Mouse (Mus musculus): Measurements from ENCODE around the gene Acvr2b. TPM values are rescaled to one million over a fixed set of nuclear protein-coding genes. Genes with fewer than 3 reads are reported as not detected.

Acvr2b gene
- polyA plus RNA-seq, 1 experiment from 2014 or later, result 29.4 TPM

- H3K27me3 ChIP-seq (ENCODE audit: control insufficient read depth, insufficient read depth, low read length), result no peaks in the 10 kb centered on the region
- no peak overlapping the region for H3K4me3 ChIP-seq (ENCODE audit: low read depth, low read length)
- no peaks in the 10 kb centered on the region for H3K4me1 ChIP-seq (ENCODE audit: control insufficient read depth, insufficient read depth, low read length)
- WGBS, result 79% methylated on average over 8 of the region's 8 CpGs
- peaks cover 11% of the 10 kb centered on the region; the same call in 1 of the 2 replicates for H3K36me3 ChIP-seq (ENCODE audit: control insufficient read depth, insufficient read depth, low read length)
- H3K9me3 ChIP-seq (ENCODE audit: control insufficient read depth, low read depth, low read length), result no peaks in the 10 kb centered on the region
- H3K27ac ChIP-seq (ENCODE audit: low read length), result no peak overlapping the region
- peak; percentile 31; the same call in 1 of the 2 replicates for ATAC-seq (ENCODE audit: insufficient number of reproducible peaks, insufficient read depth, low FRiP score, low read depth)
- no peak overlapping the region for H3K4me2 ChIP-seq (replicated peaks; ENCODE audit: low read depth, low read length)
- H3K9ac ChIP-seq (replicated peaks; ENCODE audit: low read depth, low read length), result no peak overlapping the region
Measured at GRCm38 (mm10) chr9:119469691-119470353, 67.9 kb downstream of the Acvr2b start.

DNA sequence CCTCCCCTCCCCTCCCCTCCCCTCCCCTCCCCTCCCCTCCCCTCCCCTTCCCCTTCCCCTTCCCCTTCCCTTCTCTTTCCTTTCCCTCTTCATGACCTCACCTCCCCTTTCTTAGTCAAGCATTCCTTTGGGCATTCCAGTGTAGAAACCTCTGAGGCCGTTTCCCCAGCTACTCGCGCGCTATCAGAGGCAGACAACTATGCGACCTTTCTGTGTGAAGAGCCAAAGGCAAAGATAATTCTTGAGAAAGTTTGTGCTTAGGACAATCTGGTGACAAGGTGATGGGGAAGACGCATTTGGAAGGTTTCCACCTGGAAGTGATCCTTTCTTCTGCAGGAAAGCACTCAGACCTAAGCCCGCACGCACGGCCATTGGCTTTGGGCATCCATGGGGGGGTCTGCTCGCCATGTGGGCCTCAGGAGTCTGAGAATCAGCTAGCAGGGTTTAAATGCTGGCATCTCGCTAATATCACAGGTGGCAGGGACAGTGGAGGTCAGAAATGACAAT, 70.5 kb downstream of the Acvr2b start:
- 47% methylated on average over 11 of the region's 11 CpGs for WGBS
- ATAC-seq (ENCODE audit: insufficient number of reproducible peaks, insufficient read depth, low FRiP score, low read depth), result no peak
- Histone ChIP-seq H3K36me3 (ENCODE audit: control insufficient read depth, insufficient read depth, low read length) (0 out of 2 replicates have a peak, but pooled peaks cover 3% of the 10 kb centered on the region), H3K27ac (ENCODE audit: low read length) (no peak overlapping the region), H3K9ac (replicated peaks; ENCODE audit: low read depth, low read length) (no peak overlapping the region), H3K4me2 (replicated peaks; ENCODE audit: low read depth, low read length) (no peak overlapping the region), H3K4me1 (ENCODE audit: control insufficient read depth, insufficient read depth, low read length) (no peaks in the 10 kb centered on the region), H3K9me3 (ENCODE audit: control insufficient read depth, low read depth, low read length) (no peaks in the 10 kb centered on the region), H3K27me3 (ENCODE audit: control insufficient read depth, insufficient read depth, low read length) (no peaks in the 10 kb centered on the region), H3K4me3 (ENCODE audit: low read depth, low read length) (no peak overlapping the region)

DNA sequence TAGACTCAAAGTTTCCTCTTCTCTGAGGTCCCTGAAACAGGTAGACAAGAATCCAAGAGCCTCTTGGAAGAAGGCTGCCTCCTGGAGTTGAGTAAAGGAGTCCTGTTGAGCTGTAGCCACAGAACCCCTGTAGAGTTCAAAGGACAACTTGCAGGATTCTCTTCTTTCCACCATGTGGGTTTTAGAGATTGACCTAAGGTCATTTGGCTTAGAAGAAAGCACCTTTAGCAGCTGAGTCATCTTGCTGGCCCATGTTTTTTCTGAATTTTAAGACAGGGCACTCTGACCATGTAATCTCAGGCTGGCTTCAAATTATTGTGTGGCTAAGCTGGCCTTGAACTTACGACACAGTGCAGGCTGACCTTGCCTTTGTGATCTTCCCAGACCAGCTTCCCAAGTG, 71.1 kb downstream of the Acvr2b start:
- Histone ChIP-seq H3K27me3 (ENCODE audit: control insufficient read depth, insufficient read depth, low read length) (no peaks in the 10 kb centered on the region), H3K4me2 (replicated peaks; ENCODE audit: low read depth, low read length) (no peak overlapping the region), H3K36me3 (ENCODE audit: control insufficient read depth, insufficient read depth, low read length) (no peaks in the 10 kb centered on the region), H3K9ac (replicated peaks; ENCODE audit: low read depth, low read length) (no peak overlapping the region), H3K4me1 (ENCODE audit: control insufficient read depth, insufficient read depth, low read length) (no peaks in the 10 kb centered on the region), H3K4me3 (ENCODE audit: low read depth, low read length) (no peak overlapping the region), H3K27ac (ENCODE audit: low read length) (no peak overlapping the region), H3K9me3 (ENCODE audit: control insufficient read depth, low read depth, low read length) (no peaks in the 10 kb centered on the region)
- no peak for ATAC-seq (ENCODE audit: insufficient number of reproducible peaks, insufficient read depth, low FRiP score, low read depth)
- 92% methylated on average over 1 of the region's 1 CpGs for WGBS

GRCm38 (mm10) chr9:119473608-119474164, 71.8 kb downstream of the Acvr2b start:
- WGBS, result 77% methylated on average over 9 of the region's 9 CpGs
- Histone ChIP-seq H3K27me3 (ENCODE audit: control insufficient read depth, insufficient read depth, low read length) (no peaks in the 10 kb centered on the region), H3K36me3 (ENCODE audit: control insufficient read depth, insufficient read depth, low read length) (no peaks in the 10 kb centered on the region), H3K4me1 (ENCODE audit: control insufficient read depth, insufficient read depth, low read length) (no peaks in the 10 kb centered on the region), H3K4me2 (replicated peaks; ENCODE audit: low read depth, low read length) (no peak overlapping the region), H3K27ac (ENCODE audit: low read length) (no peak overlapping the region), H3K4me3 (ENCODE audit: low read depth, low read length) (no peak overlapping the region), H3K9ac (replicated peaks; ENCODE audit: low read depth, low read length) (no peak overlapping the region), H3K9me3 (ENCODE audit: control insufficient read depth, low read depth, low read length) (no peaks in the 10 kb centered on the region)
- no peak for ATAC-seq (ENCODE audit: insufficient number of reproducible peaks, insufficient read depth, low FRiP score, low read depth)

GRCm38 (mm10) chr9:119474717-119475611, 73.0 kb downstream of the Acvr2b start:
- no peak for ATAC-seq (ENCODE audit: insufficient number of reproducible peaks, insufficient read depth, low FRiP score, low read depth)
- Histone ChIP-seq H3K4me2 (replicated peaks; ENCODE audit: low read depth, low read length) (no peak overlapping the region), H3K9me3 (ENCODE audit: control insufficient read depth, low read depth, low read length) (no peaks in the 10 kb centered on the region), H3K4me3 (ENCODE audit: low read depth, low read length) (no peak overlapping the region), H3K36me3 (ENCODE audit: control insufficient read depth, insufficient read depth, low read length) (no peaks in the 10 kb centered on the region), H3K27me3 (ENCODE audit: control insufficient read depth, insufficient read depth, low read length) (no peaks in the 10 kb centered on the region), H3K9ac (replicated peaks; ENCODE audit: low read depth, low read length) (no peak overlapping the region), H3K4me1 (ENCODE audit: control insufficient read depth, insufficient read depth, low read length) (no peaks in the 10 kb centered on the region), H3K27ac (ENCODE audit: low read length) (no peak overlapping the region)
- WGBS, result 57% methylated on average over 15 of the region's 15 CpGs

DNA sequence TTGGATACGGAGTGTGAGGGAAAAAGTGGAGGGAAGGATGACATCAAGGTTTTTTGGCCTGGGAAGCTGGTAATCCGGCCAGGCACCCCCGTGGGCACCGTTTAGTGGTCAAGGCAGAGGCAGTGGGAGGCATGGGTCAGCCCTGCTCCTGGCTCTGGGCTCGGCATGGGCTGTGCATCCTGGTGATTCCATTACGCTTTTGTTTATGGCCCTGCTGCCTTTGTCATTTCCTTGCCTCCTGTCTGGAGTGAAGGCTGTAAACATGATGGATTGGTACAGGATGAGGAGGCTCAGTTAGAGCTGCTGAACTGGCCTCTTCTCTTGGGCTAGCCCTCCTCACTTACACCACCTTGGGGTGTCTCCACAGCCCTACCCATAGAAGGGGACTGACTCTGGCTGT, 75.8 kb downstream of the Acvr2b start:
- WGBS, result 36% methylated on average over 6 of the region's 6 CpGs
- Histone ChIP-seq H3K27me3 (ENCODE audit: control insufficient read depth, insufficient read depth, low read length) (no peaks in the 10 kb centered on the region), H3K9ac (replicated peaks; ENCODE audit: low read depth, low read length) (no peak overlapping the region), H3K9me3 (ENCODE audit: control insufficient read depth, low read depth, low read length) (no peaks in the 10 kb centered on the region), H3K4me1 (ENCODE audit: control insufficient read depth, insufficient read depth, low read length) (no peaks in the 10 kb centered on the region), H3K27ac (ENCODE audit: low read length) (no peak overlapping the region), H3K4me2 (replicated peaks; ENCODE audit: low read depth, low read length) (no peak overlapping the region), H3K4me3 (ENCODE audit: low read depth, low read length) (no peak overlapping the region), H3K36me3 (ENCODE audit: control insufficient read depth, insufficient read depth, low read length) (no peaks in the 10 kb centered on the region)
- ATAC-seq (ENCODE audit: insufficient number of reproducible peaks, insufficient read depth, low FRiP score, low read depth), result no peak

GRCm38 (mm10) chr9:119478345-119478744, 76.4 kb downstream of the Acvr2b start:
- Histone ChIP-seq H3K4me2 (replicated peaks; ENCODE audit: low read depth, low read length) (no peak overlapping the region), H3K4me3 (ENCODE audit: low read depth, low read length) (no peak overlapping the region), H3K36me3 (ENCODE audit: control insufficient read depth, insufficient read depth, low read length) (no peaks in the 10 kb centered on the region), H3K4me1 (ENCODE audit: control insufficient read depth, insufficient read depth, low read length) (no peaks in the 10 kb centered on the region), H3K27me3 (ENCODE audit: control insufficient read depth, insufficient read depth, low read length) (no peaks in the 10 kb centered on the region), H3K9me3 (ENCODE audit: control insufficient read depth, low read depth, low read length) (no peaks in the 10 kb centered on the region), H3K27ac (ENCODE audit: low read length) (no peak overlapping the region), H3K9ac (replicated peaks; ENCODE audit: low read depth, low read length) (no peak overlapping the region)
- ATAC-seq (ENCODE audit: insufficient number of reproducible peaks, insufficient read depth, low FRiP score, low read depth), result no peak
- WGBS, result 84% methylated on average over 11 of the region's 11 CpGs

- H3K4me3 ChIP-seq (ENCODE audit: low read depth, low read length), result no peak overlapping the region
- ATAC-seq (ENCODE audit: insufficient number of reproducible peaks, insufficient read depth, low FRiP score, low read depth), result no peak
- H3K9me3 ChIP-seq (ENCODE audit: control insufficient read depth, low read depth, low read length), result no peaks in the 10 kb centered on the region
- H3K4me1 ChIP-seq (ENCODE audit: control insufficient read depth, insufficient read depth, low read length), result no peaks in the 10 kb centered on the region
- no peaks in the 10 kb centered on the region for H3K27me3 ChIP-seq (ENCODE audit: control insufficient read depth, insufficient read depth, low read length)
- no peak overlapping the region for H3K9ac ChIP-seq (replicated peaks; ENCODE audit: low read depth, low read length)
- H3K36me3 ChIP-seq (ENCODE audit: control insufficient read depth, insufficient read depth, low read length), result no peaks in the 10 kb centered on the region
- H3K4me2 ChIP-seq (replicated peaks; ENCODE audit: low read depth, low read length), result no peak overlapping the region
- WGBS, result 56% methylated on average over 8 of the region's 8 CpGs
- no peak overlapping the region for H3K27ac ChIP-seq (ENCODE audit: low read length)
Measured at GRCm38 (mm10) chr9:119479297-119479696, 77.4 kb downstream of the Acvr2b start.
